In the genomic region with DNA sequence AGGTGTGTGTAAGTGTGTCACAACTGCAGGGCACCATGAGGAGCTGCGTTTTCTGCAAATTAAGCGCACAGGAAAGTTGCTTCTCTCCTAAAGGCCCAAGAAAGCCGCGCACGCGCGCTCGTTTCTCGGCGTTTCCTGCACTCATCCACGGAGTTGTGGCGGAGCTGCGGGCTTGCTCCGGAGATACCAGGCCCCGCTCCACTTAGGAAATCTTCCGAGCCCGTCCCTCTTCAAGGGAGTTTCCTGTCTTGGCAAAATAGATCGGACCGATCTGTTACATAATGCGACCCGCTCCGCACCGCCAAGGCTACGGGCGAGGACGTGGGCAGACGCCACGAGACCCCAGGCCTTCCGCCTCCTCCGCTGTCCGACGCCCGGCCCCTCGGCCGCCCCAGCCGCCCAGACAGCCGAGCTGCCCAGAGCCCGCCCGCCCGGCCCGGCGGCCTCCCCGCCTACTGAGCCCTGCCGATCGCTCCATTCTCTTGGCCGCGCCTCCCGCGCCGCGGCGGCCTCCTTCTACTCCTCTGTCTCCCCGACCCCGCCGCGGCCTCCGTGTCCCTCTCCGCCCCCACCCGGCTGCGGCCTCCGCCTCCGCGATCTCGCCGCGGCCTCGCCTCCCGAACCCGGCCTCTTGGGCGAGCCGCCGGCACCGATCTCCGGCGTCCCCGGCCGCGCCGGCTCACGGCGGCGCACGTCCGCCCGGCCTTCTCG, we compare ENCODE assay signal across 8 mouse cellular contexts. TPM values are rescaled to one million over a fixed set of nuclear protein-coding genes. Genes with fewer than 3 reads are reported as not detected.
DNase-seq lines count a peak whose midpoint lies in the region; ATAC-seq and TF ChIP-seq lines count a peak whose summit lies in the region.

No protein-coding gene starts in this region.

- peak overlapping the region; percentile 96 for H3K4me2 ChIP-seq in hindbrain, embryonic 14.5 days (replicated peaks)

- H3K27me3 ChIP-seq in hindbrain, embryonic 14.5 days (ENCODE audit: control insufficient read depth, insufficient read depth, low read length) = no peaks in the 10 kb centered on the region

- no peaks in the 10 kb centered on the region for H3K9me3 ChIP-seq in hindbrain, embryonic 14.5 days (ENCODE audit: control insufficient read depth, low read length)

- intact Hi-C loops in left cerebral cortex, adult 2 months (cut with DNase I) = no loop called here

- no peak for TF ChIP-seq CTCF in left cerebral cortex, adult 2 months (IDR thresholded peaks at IDR 0.05)

- peak; percentile 38; the same call in 1 of the 2 replicates for ATAC-seq in hindbrain, embryonic 14.5 days (ENCODE audit: low FRiP score)

- H3K36me3 ChIP-seq in hindbrain, embryonic 14.5 days (replicated peaks; ENCODE audit: control insufficient read depth, insufficient read depth) = peaks cover 24% of the 10 kb centered on the region

- H3K4me1 ChIP-seq in hindbrain, embryonic 14.5 days (replicated peaks; ENCODE audit: control insufficient read depth, insufficient read depth, low read length) = peaks cover 25% of the 10 kb centered on the region

- under 1% methylated on average over 66 of the region's 86 CpGs for WGBS in hindbrain, embryonic 14.5 days

- DNase-seq in R1 (ENCODE audit: low read depth, low spot score) = peak; percentile 72
- DNase-seq in cerebellum, postnatal 14 days = peak; percentile 69 to 71
- peak; percentile 58 to 70 for DNase-seq in frontal cortex, postnatal 36 days (ENCODE audit: low spot score in 2 of 2)
- DNase-seq in hindbrain, embryonic 14.5 days (ENCODE audit: low spot score) = peak; percentile 55
- DNase-seq in left cerebral cortex, adult 2 months (ENCODE audit: extremely low spot score in 1 of 2, low spot score in 2 of 2) = peak; percentile 54 to 66
- peak; percentile 77 to 81 for DNase-seq in lung, postnatal 4 days
- DNase-seq in retina, postnatal 1 day = peak; percentile 69
- peak; percentile 49 to 65 for DNase-seq in urinary bladder, adult 18-20 months (ENCODE audit: low spot score in 2 of 2)

- peak overlapping the region; percentile 82 for H3K27ac ChIP-seq in hindbrain, embryonic 14.5 days
- H3K27ac ChIP-seq in left cerebral cortex, adult 2 months = peak overlapping the region; percentile 85

- H3K4me3 ChIP-seq in hindbrain, embryonic 14.5 days (replicated peaks; ENCODE audit: low read length) = peak overlapping the region; percentile 97
- H3K4me3 ChIP-seq in left cerebral cortex, adult 2 months = peak overlapping the region; percentile 95

- H3K9ac ChIP-seq in hindbrain, embryonic 14.5 days = peak overlapping the region; percentile 98

RNA-seq across cellular contexts. Expression of a gene that starts 0.8 kb away (rescaled TPM):
- polyA plus RNA-seq in hindbrain, embryonic 14.5 days (2014; fragmentation: Nextera tagmentation; extraction: Ambion mirVana) = 20.3 and 20.8 TPM in 2 replicates
- total RNA-seq in left cerebral cortex, adult 2 months (2021) = 10 to 100 TPM; 54.5 to 57.8 TPM

RNA-seq across cellular contexts. Expression of a gene that starts 18.3 kb away (rescaled TPM):
- 18.4 and 19.9 TPM in 2 replicates for polyA plus RNA-seq in hindbrain, embryonic 14.5 days (2014; fragmentation: Nextera tagmentation; extraction: Ambion mirVana)
- total RNA-seq in left cerebral cortex, adult 2 months (2021) = 10 to 100 TPM; 10.9 to 12.6 TPM

Comparison
In these comparisons a context has a peak if more than half of its experiments do, and no peak if none do; other contexts are left out.
1. Peak in every context shown above with its lines: DNase-seq, ATAC-seq, H3K4me3 ChIP-seq and H3K27ac ChIP-seq.